Mouse (Mus musculus): ENCODE measurements around the gene Adgrv1.

- TF ChIP-seq CTCF (IDR thresholded peaks at IDR 0.05; ENCODE audit: low read depth), result no peak
- no peak for TF ChIP-seq EP300 (IDR thresholded peaks at IDR 0.05; ENCODE audit: low read depth)
Measured at GRCm38 (mm10) chr13:81639624-81640023, 6.7 kb upstream of the Adgrv1 start.

Measured in liver, postnatal 0 days (tissue).